In genomic region chr11:103198339-103198738, GRCm38 (mm10) we compare ENCODE assay signal across 9 mouse cellular contexts. TPM values are rescaled to one million over a fixed set of nuclear protein-coding genes. Genes with fewer than 3 reads are reported as not detected.
DNase-seq lines count a peak whose midpoint lies in the region; ATAC-seq and TF ChIP-seq lines count a peak whose summit lies in the region.
"Had no signal": no experiment of that assay in that cellular context is flagged by ENCODE, and none has a peak within 500 bp of the region (broad histone marks: within the 10 kb centered on the region; RNA-seq: fewer than 3 reads in every experiment).

No protein-coding gene starts in this region.

- WGBS in kidney, postnatal 0 days = 5% methylated on average over 16 of the region's 16 CpGs
- 3% methylated on average over 16 of the region's 16 CpGs for WGBS in embryonic facial prominence, embryonic 10.5 days
- WGBS in forebrain, postnatal 0 days = 9% methylated on average over 16 of the region's 16 CpGs
- WGBS in midbrain, embryonic 15.5 days = 3% methylated on average over 16 of the region's 16 CpGs

- peaks cover 35% of the 10 kb centered on the region for H3K27me3 ChIP-seq in kidney, postnatal 0 days (ENCODE audit: insufficient read depth, low read length)
- H3K27me3 ChIP-seq in embryonic facial prominence, embryonic 10.5 days (replicated peaks; ENCODE audit: low read depth, poor library complexity, severe bottlenecking) = peaks cover 94% of the 10 kb centered on the region
- H3K27me3 ChIP-seq in forebrain, postnatal 0 days (ENCODE audit: insufficient read depth, low read length) = peaks cover 25% of the 10 kb centered on the region
- H3K27me3 ChIP-seq in midbrain, embryonic 15.5 days (replicated peaks) = peaks cover 71% of the 10 kb centered on the region

- no peak for DNase-seq in kidney, postnatal 0 days (ENCODE audit: low spot score)
- no peak for DNase-seq in kidney, postnatal 14 days
- no peak for DNase-seq in embryonic facial prominence, embryonic 10.5 days (ENCODE audit: low spot score)
- DNase-seq in forebrain, postnatal 0 days = no peak
- no peak for DNase-seq in natural killer cell, adult 2 months (ENCODE audit: low spot score in 2 of 2)
- DNase-seq: kidney, adult 9 months had no signal

- H3K36me3 ChIP-seq in kidney, postnatal 0 days (ENCODE audit: insufficient read depth, low read length) = no peaks in the 10 kb centered on the region
- no peaks in the 10 kb centered on the region for H3K36me3 ChIP-seq in embryonic facial prominence, embryonic 10.5 days (replicated peaks)
- peaks cover 22% of the 10 kb centered on the region; the same call in 1 of the 2 replicates for H3K36me3 ChIP-seq in forebrain, postnatal 0 days (ENCODE audit: insufficient read depth)
- 0 out of 2 replicates have a peak, but pooled peaks cover 4% of the 10 kb centered on the region for H3K36me3 ChIP-seq in midbrain, embryonic 15.5 days (replicated peaks)

- peak overlapping the region; percentile 34 for H3K4me3 ChIP-seq in kidney, postnatal 0 days (replicated peaks; ENCODE audit: low read depth, low read length)
- H3K4me3 ChIP-seq in embryonic facial prominence, embryonic 10.5 days = peak overlapping the region; percentile 63
- H3K4me3 ChIP-seq in forebrain, postnatal 0 days (ENCODE audit: low read depth, low read length) = peak overlapping the region; percentile 52; the same call in 1 of the 2 replicates
- peak overlapping the region; percentile 55 for H3K4me3 ChIP-seq in midbrain, embryonic 15.5 days
- H3K4me3 ChIP-seq: megakaryocyte, embryonic 14.5 days had no signal

- H3K9ac ChIP-seq in kidney, postnatal 0 days (ENCODE audit: low read depth, low read length) = no peak overlapping the region
- peak overlapping the region; percentile 79; the same call in 1 of the 2 replicates for H3K9ac ChIP-seq in forebrain, postnatal 0 days
- H3K9ac ChIP-seq in midbrain, embryonic 15.5 days = no peak overlapping the region

- TF ChIP-seq CTCF in kidney, postnatal 0 days (IDR thresholded peaks at IDR 0.05; ENCODE audit: low read depth) = no peak
- no peak for TF ChIP-seq CTCF in forebrain, postnatal 0 days (IDR thresholded peaks at IDR 0.05; ENCODE audit: low read depth)

- H3K9me3 ChIP-seq in kidney, postnatal 0 days (replicated peaks; ENCODE audit: low read length) = no peaks in the 10 kb centered on the region
- no peaks in the 10 kb centered on the region for H3K9me3 ChIP-seq in embryonic facial prominence, embryonic 10.5 days
- H3K9me3 ChIP-seq in forebrain, postnatal 0 days (ENCODE audit: low read length) = no peaks in the 10 kb centered on the region
- H3K9me3 ChIP-seq in midbrain, embryonic 15.5 days = no peaks in the 10 kb centered on the region
- H3K9me3 ChIP-seq: megakaryocyte, embryonic 14.5 days had no signal

- no peak for ATAC-seq in kidney, postnatal 0 days (replicated peaks; ENCODE audit: low FRiP score, low read depth)
- ATAC-seq in forebrain, postnatal 0 days = no peak
- no peak for ATAC-seq in midbrain, embryonic 15.5 days (replicated peaks)
- ATAC-seq in megakaryocyte-erythroid progenitor cell, adult 5-6 weeks (replicated peaks; ENCODE audit: low FRiP score, low TSS enrichment, poor library complexity, severe bottlenecking) = no peak

- no peak overlapping the region for H3K27ac ChIP-seq in kidney, postnatal 0 days
- no peak overlapping the region for H3K27ac ChIP-seq in embryonic facial prominence, embryonic 10.5 days (replicated peaks)
- H3K27ac ChIP-seq in forebrain, postnatal 0 days (ENCODE audit: low read depth, low read length) = no peak overlapping the region
- no peak overlapping the region for H3K27ac ChIP-seq in midbrain, embryonic 15.5 days

- peak overlapping the region; percentile 75; the same call in 1 of the 2 replicates for H3K4me2 ChIP-seq in kidney, postnatal 0 days (ENCODE audit: low read length)
- H3K4me2 ChIP-seq in forebrain, postnatal 0 days (ENCODE audit: low read depth) = peak overlapping the region; percentile 99
- H3K4me2 ChIP-seq in midbrain, embryonic 15.5 days = peak overlapping the region; percentile 98

- H3K4me1 ChIP-seq in kidney, postnatal 0 days (replicated peaks; ENCODE audit: insufficient read depth, low read length) = peaks cover 8% of the 10 kb centered on the region
- peaks cover 23% of the 10 kb centered on the region for H3K4me1 ChIP-seq in embryonic facial prominence, embryonic 10.5 days
- H3K4me1 ChIP-seq in forebrain, postnatal 0 days (ENCODE audit: insufficient read depth) = peaks cover 13% of the 10 kb centered on the region; the same call in 1 of the 2 replicates
- peaks cover 26% of the 10 kb centered on the region for H3K4me1 ChIP-seq in midbrain, embryonic 15.5 days

RNA-seq across cellular contexts. Expression of gene 1700023F06Rik, which starts 10.0 kb away (rescaled TPM):
- polyA plus RNA-seq in kidney, postnatal 0 days (2015; fragmentation: Nextera tagmentation; extraction: Ambion mirVana) = 0.37 and 0.47 TPM in 2 replicates
- 0.47 and 0.49 TPM in 2 replicates for polyA plus RNA-seq in embryonic facial prominence, embryonic 10.5 days (2016; fragmentation: Nextera tagmentation; extraction: Ambion mirVana)
- 0.71 TPM in 1 of 2 replicates, not detected in the other for total RNA-seq in forebrain, postnatal 0 days (2014; rRNA removed)
- 3.0 and 3.1 TPM in 2 replicates for polyA plus RNA-seq in forebrain, postnatal 0 days (2015; fragmentation: Nextera tagmentation; extraction: Ambion mirVana)
- polyA plus RNA-seq in midbrain, embryonic 15.5 days (2015; fragmentation: Nextera tagmentation; extraction: Ambion mirVana) = 1.6 and 1.9 TPM in 2 replicates
- not detected in 2 replicates for total RNA-seq in megakaryocyte-erythroid progenitor cell, adult 5-6 weeks (2014; fragmentation: Nextera tagmentation)
- total RNA-seq in megakaryocyte-erythroid progenitor cell, adult 5-6 weeks (2017) = not detected in 2 replicates

RNA-seq across cellular contexts. Expression of gene Spata32, which starts 19.9 kb away (rescaled TPM):
- not detected in 2 replicates for polyA plus RNA-seq in kidney, postnatal 0 days (2015; fragmentation: Nextera tagmentation; extraction: Ambion mirVana)
- not detected in 2 replicates for polyA plus RNA-seq in embryonic facial prominence, embryonic 10.5 days (2016; fragmentation: Nextera tagmentation; extraction: Ambion mirVana)
- 0.57 and 0.62 TPM in 2 replicates for total RNA-seq in forebrain, postnatal 0 days (2014; rRNA removed)
- 0.43 and 0.64 TPM in 2 replicates for polyA plus RNA-seq in forebrain, postnatal 0 days (2015; fragmentation: Nextera tagmentation; extraction: Ambion mirVana)
- polyA plus RNA-seq in midbrain, embryonic 15.5 days (2015; fragmentation: Nextera tagmentation; extraction: Ambion mirVana) = 0.66 and 0.71 TPM in 2 replicates
- not detected in 2 replicates for total RNA-seq in megakaryocyte-erythroid progenitor cell, adult 5-6 weeks (2014; fragmentation: Nextera tagmentation)
- not detected in 2 replicates for total RNA-seq in megakaryocyte-erythroid progenitor cell, adult 5-6 weeks (2017)

RNA-seq across cellular contexts. Expression of gene Fmnl1, which starts 27.4 kb away (rescaled TPM):
- 2.6 and 3.4 TPM in 2 replicates for polyA plus RNA-seq in kidney, postnatal 0 days (2015; fragmentation: Nextera tagmentation; extraction: Ambion mirVana)
- polyA plus RNA-seq in embryonic facial prominence, embryonic 10.5 days (2016; fragmentation: Nextera tagmentation; extraction: Ambion mirVana) = 0.49 and 0.67 TPM in 2 replicates
- 6.5 and 9.4 TPM in 2 replicates for total RNA-seq in forebrain, postnatal 0 days (2014; rRNA removed)
- 4.8 and 7.1 TPM in 2 replicates for polyA plus RNA-seq in forebrain, postnatal 0 days (2015; fragmentation: Nextera tagmentation; extraction: Ambion mirVana)
- polyA plus RNA-seq in midbrain, embryonic 15.5 days (2015; fragmentation: Nextera tagmentation; extraction: Ambion mirVana) = 7.0 and 7.5 TPM in 2 replicates
- total RNA-seq in megakaryocyte-erythroid progenitor cell, adult 5-6 weeks (2014; fragmentation: Nextera tagmentation) = 32.2 and 35.9 TPM in 2 replicates
- 7.4 and 9.7 TPM in 2 replicates for total RNA-seq in megakaryocyte-erythroid progenitor cell, adult 5-6 weeks (2017)
